Mouse (Mus musculus) adrenal gland, adult (tissue): ENCODE results near the gene Angptl8.
A peak's percentile ranks its signal among the peaks of the same experiment; 100 is the strongest.
"Not testable (repeated sequence)": the region's sequence is repeated elsewhere in the genome, so short reads cannot be mapped to it uniquely, and the experiment has no call there.

Source experiments
- DNase-seq, 2 experiments: peaks; one replicate each; pipeline ENCODE4 v3.0.0; 2022 to 2023; ENCODE audit warnings: low spot score in 1 of 2; ENCODE audit not compliant: inconsistent age in 2 of 2

The Angptl8 gene

GRCm38 (mm10) chr9:21835258-21835912 lies at the start of gene Angptl8:
Gene Angptl8 (plus strand): TSS chr9:21835510.
- peak in 1 of 2 experiments; percentile 91 for DNase-seq

GRCm38 (mm10) chr9:21786309-21786708 lies 49.0 kb upstream of the Angptl8 start:
- not testable (repeated sequence) for DNase-seq

- peak; percentile 71 to 86 for DNase-seq
Measured at GRCm38 (mm10) chr9:21786906-21787305, 48.4 kb upstream of the Angptl8 start.

- peak in 1 of 2 experiments; percentile 34 for DNase-seq
Measured at GRCm38 (mm10) chr9:21787654-21788053, 47.7 kb upstream of the Angptl8 start.

- no peak for DNase-seq
Measured at GRCm38 (mm10) chr9:21788234-21788633, 47.1 kb upstream of the Angptl8 start.

GRCm38 (mm10) chr9:21791861-21792260 lies 43.4 kb upstream of the Angptl8 start:
- peak; percentile 85 to 96 for DNase-seq

- DNase-seq = peak; percentile 70 to 75
Measured at GRCm38 (mm10) chr9:21792644-21793043, 42.7 kb upstream of the Angptl8 start.

GRCm38 (mm10) chr9:21793507-21793906 lies 41.8 kb upstream of the Angptl8 start:
- not testable (repeated sequence) for DNase-seq

- DNase-seq = no peak
Measured at GRCm38 (mm10) chr9:21794344-21794834, 40.9 kb upstream of the Angptl8 start.

- no peak for DNase-seq
Measured at GRCm38 (mm10) chr9:21794925-21795324, 40.4 kb upstream of the Angptl8 start.

GRCm38 (mm10) chr9:21795579-21795978 lies 39.7 kb upstream of the Angptl8 start:
- DNase-seq = peak in 1 of 2 experiments; percentile 41

- DNase-seq = peak in 1 of 2 experiments; percentile 49
Measured at GRCm38 (mm10) chr9:21796259-21796658, 39.1 kb upstream of the Angptl8 start.

GRCm38 (mm10) chr9:21796919-21797318 lies 38.4 kb upstream of the Angptl8 start:
- peak in 1 of 2 experiments; percentile 53 for DNase-seq

- peak; percentile 75 to 89 for DNase-seq
Measured at GRCm38 (mm10) chr9:21797921-21798344, 37.4 kb upstream of the Angptl8 start.

- peak; percentile 93 to 98 for DNase-seq
Measured at GRCm38 (mm10) chr9:21798345-21799009, 36.8 kb upstream of the Angptl8 start, which contains the start of gene Kank2. Gene Kank2 (minus strand): TSS chr9:21798744.

- DNase-seq = no peak
Measured at GRCm38 (mm10) chr9:21799010-21799350, 36.3 kb upstream of the Angptl8 start.

GRCm38 (mm10) chr9:21801121-21801520 lies 34.2 kb upstream of the Angptl8 start:
- no peak for DNase-seq

- DNase-seq = no peak
Measured at GRCm38 (mm10) chr9:21801591-21801990, 33.7 kb upstream of the Angptl8 start.

GRCm38 (mm10) chr9:21803986-21804644 lies 31.2 kb upstream of the Angptl8 start:
- peak; percentile 92 to 96 for DNase-seq

- DNase-seq = no peak
Measured at GRCm38 (mm10) chr9:21806363-21806762, 28.9 kb upstream of the Angptl8 start.

GRCm38 (mm10) chr9:21806976-21807375 lies 28.3 kb upstream of the Angptl8 start:
- DNase-seq = no peak

GRCm38 (mm10) chr9:21808561-21808960 lies 26.7 kb upstream of the Angptl8 start:
- no peak for DNase-seq
